Comparison of ENCODE assay signal across 23 mouse cellular contexts in the genomic region with DNA sequence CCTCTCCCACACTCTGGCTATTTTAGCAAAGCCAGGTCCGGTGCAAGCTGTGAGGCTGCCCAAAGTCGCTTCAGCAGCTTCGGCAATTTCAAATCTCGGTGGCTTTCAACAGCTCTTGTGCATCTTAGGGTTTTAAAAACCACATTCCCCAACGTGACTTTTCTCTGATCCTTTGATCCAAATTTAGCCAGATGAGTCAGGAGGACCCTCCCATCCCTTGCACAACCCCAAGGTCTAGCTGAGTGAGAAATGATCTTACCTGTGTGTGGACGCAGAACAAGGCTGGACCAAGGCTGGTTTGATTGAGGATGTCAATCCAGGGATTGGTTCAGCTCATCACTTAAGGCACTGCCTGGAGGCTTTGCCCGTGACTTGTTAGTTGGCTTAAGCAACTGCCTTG.
DNase-seq lines count a peak whose midpoint lies in the region; ATAC-seq lines count a peak whose summit lies in the region.
"Had no signal": no experiment of that assay in that cellular context is flagged by ENCODE, and none has a peak within 500 bp of the region (broad histone marks: within the 10 kb centered on the region; RNA-seq: fewer than 3 reads in every experiment).

No protein-coding gene starts in this region.

- H3K4me3 ChIP-seq in heart, embryonic 13.5 days = no peak overlapping the region
- H3K4me3 ChIP-seq in heart, embryonic 11.5 days (ENCODE audit: low read depth, low read length) = no peak overlapping the region
- H3K4me3 ChIP-seq: forebrain, embryonic 13.5 days; hindbrain, embryonic 12.5 days; limb, embryonic 12.5 days; midbrain, embryonic 13.5 days had no signal

- no peak overlapping the region for H3K4me2 ChIP-seq in heart, embryonic 13.5 days
- H3K4me2 ChIP-seq in heart, embryonic 11.5 days = no peak overlapping the region
- H3K4me2 ChIP-seq: forebrain, embryonic 13.5 days; hindbrain, embryonic 12.5 days; limb, embryonic 12.5 days; midbrain, embryonic 13.5 days had no signal

- H3K9me3 ChIP-seq in heart, embryonic 13.5 days = no peaks in the 10 kb centered on the region
- no peaks in the 10 kb centered on the region for H3K9me3 ChIP-seq in heart, embryonic 11.5 days (replicated peaks; ENCODE audit: control insufficient read depth, low read length)
- H3K9me3 ChIP-seq: forebrain, embryonic 13.5 days; hindbrain, embryonic 12.5 days; limb, embryonic 12.5 days; midbrain, embryonic 13.5 days had no signal

- WGBS in heart, embryonic 13.5 days = 46% methylated on average over 7 of the region's 7 CpGs
- 47% methylated on average over 7 of the region's 7 CpGs for WGBS in heart, embryonic 11.5 days (ENCODE audit: insufficient replicate concordance)

- no peak for ATAC-seq in heart, embryonic 13.5 days (ENCODE audit: extremely low read depth, insufficient number of reproducible peaks, low FRiP score, low TSS enrichment)
- no peak for ATAC-seq in heart, embryonic 11.5 days (replicated peaks; ENCODE audit: insufficient number of reproducible peaks, low FRiP score, low TSS enrichment)
- ATAC-seq in megakaryocyte progenitor cell, adult 5-6 weeks (replicated peaks; ENCODE audit: poor library complexity) = no peak
- ATAC-seq: activated CD4-positive, CD25-positive, alpha-beta regulatory T cell, adult 4 months; forebrain, embryonic 13.5 days; midbrain, embryonic 13.5 days had no signal

- DNase-seq in adrenal gland, adult (ENCODE audit: inconsistent age in 2 of 2, low spot score in 1 of 2) = peak; percentile 58 to 87
- no peak for DNase-seq in adrenal gland, postnatal 14 days
- peak; percentile 54 for DNase-seq in 416B (ENCODE audit: low read depth)
- peak; percentile 36 for DNase-seq in induced T-regulatory cell, adult 2 months (ENCODE audit: low read depth)
- no peak for DNase-seq in Muller cell, postnatal 12 days (ENCODE audit: inconsistent ontology term)
- DNase-seq: adrenal gland, postnatal 10 days; cerebellum, adult 8-10 months; cerebellum, postnatal 36 days; gastrocnemius, postnatal 14 days; kidney, adult 11 months; kidney, postnatal 10 days; layer of hippocampus, adult 9-11 months; lung, postnatal 36 days; thymus, adult 2 months; thymus, postnatal 36 days had no signal

- H3K36me3 ChIP-seq in heart, embryonic 13.5 days = peaks cover 20% of the 10 kb centered on the region
- no peaks in the 10 kb centered on the region for H3K36me3 ChIP-seq in heart, embryonic 11.5 days (ENCODE audit: control insufficient read depth, insufficient read depth, low read length)
- H3K36me3 ChIP-seq: hindbrain, embryonic 12.5 days; midbrain, embryonic 13.5 days had no signal

- H3K9ac ChIP-seq in heart, embryonic 13.5 days = peak overlapping the region; percentile 33; the same call in 1 of the 2 replicates
- no peak overlapping the region for H3K9ac ChIP-seq in heart, embryonic 11.5 days (ENCODE audit: low read depth, low read length)
- H3K9ac ChIP-seq: forebrain, embryonic 13.5 days; hindbrain, embryonic 12.5 days; limb, embryonic 12.5 days; midbrain, embryonic 13.5 days had no signal

- H3K27ac ChIP-seq in heart, embryonic 13.5 days (replicated peaks) = no peak overlapping the region
- no peak overlapping the region for H3K27ac ChIP-seq in heart, embryonic 11.5 days (ENCODE audit: low read depth, low read length)
- H3K27ac ChIP-seq: forebrain, embryonic 13.5 days; hindbrain, embryonic 12.5 days; limb, embryonic 12.5 days; midbrain, embryonic 13.5 days had no signal

- no peaks in the 10 kb centered on the region for H3K27me3 ChIP-seq in heart, embryonic 13.5 days (replicated peaks)
- H3K27me3 ChIP-seq in heart, embryonic 11.5 days (ENCODE audit: control insufficient read depth, insufficient read depth, low read length) = no peaks in the 10 kb centered on the region
- H3K27me3 ChIP-seq: forebrain, embryonic 13.5 days; hindbrain, embryonic 12.5 days; limb, embryonic 12.5 days; midbrain, embryonic 13.5 days had no signal

- H3K4me1 ChIP-seq in heart, embryonic 13.5 days = peaks cover 66% of the 10 kb centered on the region
- peaks cover 49% of the 10 kb centered on the region for H3K4me1 ChIP-seq in heart, embryonic 11.5 days (ENCODE audit: control insufficient read depth, insufficient read depth, low read length)

Comparison
In these comparisons a context has a peak if more than half of its experiments do, and no peak if none do; other contexts are left out.
1. DNase-seq: peak in adrenal gland, adult (2 of 2), 416B (single experiment) and induced T-regulatory cell, adult 2 months (single experiment); none in adrenal gland, postnatal 14 days (single experiment) and Muller cell, postnatal 12 days (single experiment).